Mouse (Mus musculus): ENCODE measurements at regions not wholly inside any gene's neighbourhood (a gene's known extent, or its start where the extent isn't known, plus 50 kb on each side); places are given as distances from the start of the nearest gene placed in this dataset.

DNA sequence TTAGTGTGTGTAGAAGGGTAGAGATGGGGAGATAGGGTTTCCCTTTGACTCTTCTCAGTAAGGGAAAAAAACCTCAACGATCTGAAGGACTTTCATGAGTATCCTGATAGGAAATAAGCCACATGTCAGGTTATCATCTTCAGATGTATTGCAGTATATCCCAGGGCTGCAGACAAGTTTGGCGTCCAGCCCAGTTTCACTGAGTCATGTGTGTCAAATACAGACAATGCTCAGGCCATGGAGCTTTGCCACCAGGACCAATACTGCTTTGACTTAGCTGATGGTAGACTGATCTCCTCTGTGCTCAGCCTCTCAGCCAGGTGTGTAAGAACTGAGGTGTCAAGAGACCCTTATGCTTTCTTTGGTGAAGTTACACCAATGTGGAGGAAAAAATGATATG is 62.9 kb downstream of the Cst10 start:
- no peak for DNase-seq

DNA sequence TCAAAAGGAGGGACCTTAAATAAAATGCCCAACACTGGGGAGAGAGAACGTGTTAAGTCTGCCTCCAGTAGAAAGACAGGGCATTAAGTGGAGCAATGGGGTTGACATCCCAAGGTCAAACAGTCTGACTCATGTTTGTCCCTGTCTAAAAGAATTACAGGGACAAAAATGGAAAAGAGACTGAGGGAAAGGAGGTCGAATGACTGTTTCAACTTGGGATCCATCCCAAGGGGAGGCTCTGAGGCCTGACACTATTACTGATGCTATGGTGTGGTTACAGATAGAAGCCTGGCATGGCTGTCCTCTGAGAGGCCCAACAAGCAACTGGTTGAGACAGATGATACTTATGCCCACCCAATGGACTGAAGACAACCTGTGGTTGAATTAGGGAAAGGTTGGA is 67.6 kb downstream of the Cst10 start:
- no peak for DNase-seq

DNA sequence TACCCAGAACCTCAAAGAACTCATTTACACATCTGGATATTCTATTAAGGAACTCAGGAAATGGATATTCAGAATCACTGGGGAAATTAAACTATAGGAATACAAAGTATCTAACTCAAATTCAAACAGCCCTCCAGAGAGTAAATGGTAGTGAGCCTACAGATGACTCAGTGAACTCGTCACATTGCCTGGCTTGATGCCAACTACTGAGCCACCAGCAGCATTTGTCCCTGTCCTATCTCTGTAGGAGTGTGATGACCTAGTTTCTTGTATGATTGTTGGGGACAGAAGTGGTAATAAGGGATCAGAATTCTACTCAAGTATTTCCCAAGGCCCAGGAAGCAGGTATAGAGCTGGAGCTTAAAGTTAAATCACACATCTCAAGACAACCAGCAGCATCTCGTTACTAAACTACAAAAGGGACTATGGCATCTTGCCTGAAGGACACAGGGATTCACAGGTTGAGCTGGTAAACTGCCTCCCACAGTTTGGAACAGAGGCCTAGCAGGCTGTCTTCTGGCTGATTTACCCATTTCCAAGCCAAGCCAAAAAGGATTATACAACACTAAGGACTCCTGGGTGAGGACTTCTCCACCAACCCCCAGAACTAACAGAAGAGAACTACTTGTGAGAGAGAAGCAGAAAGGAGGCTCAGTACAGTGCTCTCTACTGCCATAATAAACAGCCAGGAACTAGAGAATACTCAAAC is 88.6 kb downstream of the Cst10 start:
- DNase-seq, result peak; percentile 42

DNA sequence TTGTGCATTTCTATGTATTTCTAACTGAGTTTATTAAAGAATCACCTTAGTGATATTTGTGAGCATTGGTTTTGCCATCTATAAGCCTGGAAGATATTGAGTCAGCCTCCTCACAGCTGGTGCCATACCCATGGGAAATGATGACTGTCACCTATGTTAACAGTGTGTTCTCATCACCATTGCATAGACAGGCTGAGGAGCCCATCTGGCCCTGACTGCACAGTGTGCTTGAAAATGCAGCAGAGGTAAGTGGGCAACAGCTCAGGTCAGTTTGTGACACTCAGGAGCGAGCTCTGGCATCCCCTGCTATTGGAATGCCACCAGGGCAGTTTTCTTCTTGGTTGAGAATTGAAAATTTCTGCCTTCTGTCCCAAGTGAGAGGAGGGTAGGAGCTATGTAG is 108.0 kb downstream of the Cst10 start:
- DNase-seq, result no peak

DNA sequence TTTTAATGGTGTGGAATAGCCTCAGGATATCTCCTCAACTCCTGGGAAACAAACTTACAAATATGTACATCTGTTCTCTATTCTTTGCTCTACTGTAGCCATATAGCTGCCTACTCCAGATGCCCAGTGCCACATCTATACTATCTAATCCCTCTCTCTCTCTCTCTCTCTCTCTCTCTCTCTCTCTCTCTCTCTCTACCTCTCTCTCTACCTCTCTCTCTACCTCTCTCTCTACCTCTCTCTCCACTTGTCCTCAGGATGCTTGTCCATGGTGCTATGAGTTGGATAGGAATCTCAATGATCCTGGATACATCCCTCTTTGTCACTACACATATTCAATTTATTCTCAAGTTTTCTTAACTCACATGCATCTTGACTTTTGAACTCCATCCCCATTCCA is 119.6 kb downstream of the Cst10 start:
- no peak for DNase-seq

DNA sequence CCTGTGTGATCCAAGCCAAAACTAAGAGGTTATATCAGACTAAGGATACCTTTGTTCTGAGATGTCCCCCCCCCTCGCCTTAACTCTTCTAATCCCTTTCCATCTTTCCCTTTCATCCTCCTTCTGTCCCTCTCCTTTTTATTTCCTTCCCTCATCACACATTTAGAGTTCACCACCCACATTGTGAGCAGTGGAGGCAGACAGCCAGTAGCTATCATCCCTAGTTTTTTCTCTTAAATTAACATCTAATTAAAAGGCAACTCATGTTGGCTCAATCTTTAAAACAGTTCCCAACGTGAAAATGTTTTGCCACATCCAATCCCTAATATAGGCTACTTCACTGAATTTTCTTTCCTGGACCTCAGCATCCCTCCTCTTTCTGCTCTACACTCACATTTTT is 138.0 kb downstream of the Cst10 start:
- DNase-seq, result no peak

DNA sequence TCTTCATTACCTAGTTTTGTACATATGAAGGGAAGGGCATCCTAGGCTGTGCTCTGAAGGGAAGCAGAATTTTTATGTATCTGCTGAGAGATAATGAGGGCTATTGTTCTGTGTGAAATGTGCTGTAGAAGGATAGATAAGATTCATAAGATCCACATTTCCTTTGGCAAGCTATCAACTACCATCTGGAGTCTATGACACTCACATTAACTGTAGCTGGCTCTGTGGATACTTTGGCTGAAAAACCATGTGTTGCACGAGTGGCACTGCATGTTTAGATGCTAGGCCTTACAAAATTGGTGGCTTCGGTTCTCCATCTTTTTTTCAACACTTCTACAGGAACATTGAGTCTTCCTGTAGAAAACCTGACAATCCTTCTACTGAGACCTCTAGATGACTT is 140.9 kb downstream of the Cst10 start:
- no peak for DNase-seq

DNA sequence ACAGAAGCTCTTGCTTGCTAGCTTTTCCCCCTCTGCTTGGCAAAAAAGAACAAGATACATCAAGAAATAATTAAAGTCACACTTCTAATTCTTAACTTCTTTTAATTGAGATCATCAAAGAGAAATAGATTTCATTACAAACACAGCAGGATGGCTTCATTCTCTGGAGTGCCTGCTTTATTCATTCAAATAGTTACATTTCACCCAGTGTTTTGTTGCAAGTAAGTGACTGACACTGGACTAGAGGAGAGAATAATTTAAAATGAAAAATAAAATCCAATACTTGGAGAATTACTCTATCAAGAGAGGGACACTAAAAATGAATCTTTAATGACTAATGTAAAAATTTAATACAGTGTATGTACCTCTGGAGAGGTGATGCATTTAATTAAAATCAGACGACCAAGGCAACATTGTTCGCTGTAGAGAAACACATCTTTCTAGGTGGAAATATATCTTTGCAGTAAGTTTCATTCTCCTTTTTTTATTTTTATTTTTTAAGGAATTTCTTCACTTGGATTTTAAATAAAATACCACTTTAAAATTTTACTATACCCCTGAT is 141.9 kb downstream of the Cst10 start:
- DNase-seq, result no peak

DNA sequence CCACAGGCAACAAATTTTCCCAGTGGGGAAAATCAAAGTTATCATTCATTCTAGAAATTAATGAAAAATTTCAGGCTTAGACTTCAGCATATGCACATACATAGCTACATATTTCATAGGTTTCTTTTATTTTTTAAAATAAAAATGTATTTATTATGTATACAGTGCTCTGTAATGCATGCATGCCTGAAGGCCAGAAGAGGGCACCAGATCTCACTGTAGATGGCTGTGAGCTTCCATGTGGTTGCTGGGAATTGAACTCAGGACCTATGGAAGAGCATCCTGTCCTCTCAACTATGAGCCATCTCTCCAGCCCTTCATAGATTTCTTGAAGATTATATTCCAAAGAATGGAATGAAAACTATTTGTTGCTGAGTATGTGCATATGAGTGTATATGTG is 150.4 kb downstream of the Cst10 start:
- DNase-seq, result no peak

DNA sequence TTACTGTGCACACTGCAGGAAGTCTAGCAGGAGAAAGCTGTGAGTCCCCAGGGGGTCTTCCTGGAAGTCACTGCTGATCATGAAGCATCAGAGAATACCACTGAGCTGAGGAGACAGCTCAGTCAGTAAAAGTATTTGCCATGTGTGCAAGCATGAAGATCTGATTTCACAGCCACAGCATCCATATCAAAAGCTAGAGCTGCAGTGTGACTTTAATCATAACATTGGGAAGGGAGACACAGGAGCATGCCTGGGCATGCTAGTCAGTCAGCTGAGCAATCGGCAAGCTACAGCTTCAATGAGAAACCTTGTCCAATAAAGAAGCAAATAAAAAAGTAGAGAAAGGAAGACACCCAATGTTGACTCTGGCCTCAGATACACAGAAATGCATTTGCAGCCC is 168.9 kb downstream of the Cst10 start:
- no peak for DNase-seq

DNA sequence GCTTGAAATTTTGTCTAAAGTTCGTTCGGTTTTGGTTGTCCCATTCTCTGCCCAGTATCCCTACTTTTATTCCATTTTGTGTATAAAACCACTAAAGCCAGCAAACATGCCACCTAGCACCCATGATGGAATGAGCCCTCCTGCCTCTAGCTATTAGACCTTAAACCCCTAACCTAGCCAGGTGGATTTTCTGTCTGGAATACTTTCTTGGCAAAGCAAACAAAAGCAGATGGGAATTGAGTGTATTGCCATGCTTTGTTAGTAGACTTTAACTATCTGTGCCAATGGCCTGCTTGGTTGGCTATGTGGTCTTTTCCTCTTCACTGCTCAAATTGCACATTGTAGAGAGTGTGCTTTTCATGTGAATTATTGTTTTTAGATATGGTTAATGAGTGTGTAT is 197.7 kb downstream of the Cst10 start:
- no peak for DNase-seq

DNA sequence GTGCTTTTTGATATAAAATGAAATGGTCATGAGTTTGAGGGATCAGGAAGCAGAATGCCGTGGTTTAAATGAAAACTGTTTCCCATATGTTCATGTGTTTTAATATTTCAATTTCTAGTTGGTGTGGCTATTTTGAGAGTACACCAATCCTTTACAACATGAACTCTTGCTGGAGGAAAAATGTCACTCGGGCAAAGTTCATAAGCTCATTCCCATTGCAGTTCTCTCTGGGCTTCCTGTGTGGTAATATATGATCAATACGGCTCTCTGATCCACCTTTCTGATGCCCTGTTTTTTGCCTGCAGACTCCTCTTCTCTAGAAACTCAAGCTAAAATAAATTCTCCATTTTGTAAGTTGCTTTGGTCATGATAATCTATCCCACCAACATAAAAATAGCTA is 208.5 kb downstream of the Cst10 start:
- no peak for DNase-seq

DNA sequence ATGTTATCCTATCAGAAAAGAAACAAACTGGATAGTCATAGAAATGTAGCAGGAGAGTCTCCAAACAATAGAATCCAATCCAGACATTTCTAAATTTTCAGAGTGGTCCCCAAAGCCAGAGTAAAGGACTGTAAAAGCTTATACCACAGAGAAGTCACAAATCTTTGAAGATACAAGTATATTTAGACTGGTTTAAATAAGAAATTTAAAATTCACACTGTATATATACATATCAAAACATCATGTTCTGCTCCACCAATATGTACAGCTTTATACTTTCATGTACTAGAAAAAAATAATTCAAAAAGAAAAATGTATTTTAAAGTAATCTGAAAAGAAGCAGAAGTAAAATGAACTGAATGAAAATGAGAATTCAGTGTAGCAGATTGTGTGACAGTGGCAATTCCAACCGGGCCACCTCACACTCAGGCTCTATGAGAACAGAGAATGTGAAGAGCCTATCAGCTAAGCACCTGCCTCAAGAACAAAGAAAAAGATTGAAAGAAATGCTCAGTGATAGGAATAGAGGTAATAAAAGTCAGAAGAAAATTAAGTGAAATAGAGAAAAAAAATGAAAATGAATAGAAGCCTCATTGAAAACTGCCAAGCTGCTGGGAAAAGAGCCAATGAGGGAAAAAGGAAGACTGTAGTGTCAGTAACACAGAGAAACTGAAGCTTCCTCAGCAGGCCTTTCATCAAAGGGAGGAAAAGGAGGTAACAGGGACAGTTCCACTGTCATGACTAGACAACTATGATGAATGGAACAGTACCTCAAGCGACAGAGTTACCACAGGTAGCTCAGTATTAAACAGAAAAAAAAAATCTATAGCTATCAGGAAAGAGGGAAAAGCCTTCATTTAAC is 209.5 kb downstream of the Cst10 start:
- DNase-seq, result no peak

DNA sequence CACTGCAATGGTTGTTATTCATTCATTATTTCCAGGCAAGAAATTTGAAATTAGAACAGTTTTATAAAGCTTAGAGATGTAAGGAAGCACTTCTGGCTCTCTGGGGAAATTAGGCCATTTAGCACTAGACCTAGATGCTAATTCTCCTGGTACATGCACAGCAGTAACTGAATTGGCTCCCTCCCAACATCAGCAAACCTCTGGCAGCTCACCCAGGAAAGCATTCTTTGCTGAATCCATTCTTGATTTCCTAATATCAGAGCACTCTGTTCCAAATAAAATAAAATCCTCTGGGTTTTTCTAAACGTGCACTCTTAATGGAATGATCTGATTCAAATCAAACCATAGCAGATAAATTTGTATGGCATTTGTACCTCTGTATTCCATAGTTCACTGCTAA is 203.4 kb upstream of the Syndig1 start:
- DNase-seq, result no peak

DNA sequence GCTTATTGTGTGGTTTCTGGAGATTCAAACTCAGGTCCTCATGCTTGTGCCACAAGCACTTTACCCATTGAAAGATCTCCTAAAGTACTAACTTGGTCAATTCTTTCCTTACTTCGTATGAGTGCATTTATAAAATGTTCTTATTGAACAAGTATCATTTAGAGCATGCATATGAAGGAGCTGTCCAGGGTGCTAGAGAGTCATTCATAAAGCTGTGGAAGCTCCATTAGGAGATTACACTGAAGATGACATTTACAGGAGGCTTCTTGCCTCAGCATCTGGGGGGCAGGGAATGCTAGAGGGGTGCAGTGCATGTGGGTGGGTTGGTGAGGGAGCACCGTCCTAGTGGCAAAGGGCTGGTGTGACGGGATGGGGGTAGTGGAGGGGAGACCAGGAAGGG is 187.8 kb upstream of the Syndig1 start:
- DNase-seq, result no peak

DNA sequence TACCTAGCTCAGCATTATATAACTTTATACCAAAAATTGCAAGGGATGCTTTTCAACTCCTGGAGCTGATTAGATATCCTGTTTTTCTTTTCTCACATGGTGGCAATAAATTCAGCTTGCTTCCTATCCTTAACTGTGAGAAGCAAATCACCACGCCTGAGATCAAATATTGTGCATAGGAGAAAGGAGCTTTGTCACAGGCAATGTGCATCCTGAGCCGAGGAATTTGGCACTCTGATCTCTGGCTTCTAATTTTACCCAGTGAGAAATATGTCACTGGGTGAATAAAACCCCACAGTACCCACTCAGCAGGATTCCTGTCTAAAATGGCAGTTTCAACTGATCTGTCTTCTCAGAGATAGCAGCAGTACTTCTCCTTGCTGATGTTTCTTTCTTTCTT is 177.2 kb upstream of the Syndig1 start:
- no peak for DNase-seq

DNA sequence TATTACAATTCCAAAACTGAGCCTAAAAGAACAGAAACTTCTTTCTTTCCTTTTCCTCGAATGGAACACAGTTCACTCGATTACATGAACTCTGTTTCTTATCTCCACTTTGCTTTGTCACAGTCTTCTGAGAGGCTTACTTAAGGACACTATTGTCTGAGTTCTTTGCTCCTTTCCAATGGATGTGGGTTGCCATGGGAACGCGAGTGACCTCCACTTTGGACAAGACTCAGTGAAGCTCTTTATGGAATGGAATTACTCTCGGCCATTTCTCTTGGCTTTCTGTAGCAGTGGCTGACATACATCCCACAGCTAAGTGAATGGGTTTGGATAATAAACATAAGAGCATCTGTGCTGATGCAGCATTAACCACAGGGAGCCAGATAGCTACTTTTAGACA is 167.9 kb upstream of the Syndig1 start:
- DNase-seq, result no peak

DNA sequence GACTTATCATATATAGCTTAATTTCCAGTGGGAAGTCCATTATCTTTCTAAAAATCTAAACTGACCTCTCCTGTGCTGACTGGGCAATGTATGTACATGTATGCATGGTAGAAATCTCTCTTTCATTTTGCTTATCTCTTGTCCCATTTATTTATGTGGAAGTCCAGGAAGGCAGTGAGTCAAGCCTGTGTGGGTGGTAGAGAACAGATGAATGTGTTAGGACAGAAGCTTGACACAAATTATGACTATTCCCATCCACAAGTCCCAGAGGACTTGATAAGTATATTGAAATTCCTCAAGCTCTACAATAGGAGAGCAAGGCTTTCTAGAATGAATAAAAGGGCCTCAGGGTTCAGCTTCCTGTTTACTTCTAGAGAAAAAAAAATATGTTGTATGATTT is 164.6 kb upstream of the Syndig1 start:
- no peak for DNase-seq

DNA sequence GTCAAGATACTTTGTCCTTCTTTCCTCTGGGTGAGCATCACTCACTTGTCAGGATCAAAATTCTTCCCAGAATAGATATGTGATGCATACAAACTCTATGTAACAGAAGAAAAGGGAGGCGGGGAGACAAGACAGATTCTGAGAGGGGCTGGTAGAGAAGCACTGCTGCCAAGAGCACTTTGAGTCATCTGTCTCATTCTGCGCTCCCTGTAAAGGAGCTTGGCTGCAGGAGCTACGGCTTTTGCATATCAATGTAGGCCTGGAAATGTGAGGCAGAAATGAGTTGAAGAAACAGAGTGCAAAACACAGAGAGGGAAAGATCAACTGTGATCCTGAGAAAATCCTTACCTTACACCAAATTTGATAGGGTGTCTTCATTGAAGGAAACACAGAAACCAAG is 162.6 kb upstream of the Syndig1 start:
- no peak for DNase-seq

DNA sequence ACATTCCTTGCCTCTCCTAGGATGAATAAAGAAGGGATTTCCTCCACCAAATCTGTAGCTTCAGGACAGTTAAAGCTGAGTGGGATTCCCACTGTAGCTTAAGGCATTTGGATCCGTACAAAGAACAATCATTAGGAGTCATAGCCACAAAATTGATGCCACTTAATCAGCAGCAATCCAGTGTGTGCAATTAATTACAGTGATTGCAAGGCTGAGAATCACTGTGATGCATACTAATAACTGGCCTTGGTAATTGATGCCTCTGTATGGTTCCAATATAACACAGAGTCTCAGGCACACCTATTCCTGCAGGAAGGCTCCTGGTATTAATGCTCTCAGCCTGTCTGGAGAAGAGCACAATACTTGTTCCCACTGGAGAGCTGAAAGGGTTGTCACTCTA is 157.1 kb upstream of the Syndig1 start:
- no peak for DNase-seq

DNA sequence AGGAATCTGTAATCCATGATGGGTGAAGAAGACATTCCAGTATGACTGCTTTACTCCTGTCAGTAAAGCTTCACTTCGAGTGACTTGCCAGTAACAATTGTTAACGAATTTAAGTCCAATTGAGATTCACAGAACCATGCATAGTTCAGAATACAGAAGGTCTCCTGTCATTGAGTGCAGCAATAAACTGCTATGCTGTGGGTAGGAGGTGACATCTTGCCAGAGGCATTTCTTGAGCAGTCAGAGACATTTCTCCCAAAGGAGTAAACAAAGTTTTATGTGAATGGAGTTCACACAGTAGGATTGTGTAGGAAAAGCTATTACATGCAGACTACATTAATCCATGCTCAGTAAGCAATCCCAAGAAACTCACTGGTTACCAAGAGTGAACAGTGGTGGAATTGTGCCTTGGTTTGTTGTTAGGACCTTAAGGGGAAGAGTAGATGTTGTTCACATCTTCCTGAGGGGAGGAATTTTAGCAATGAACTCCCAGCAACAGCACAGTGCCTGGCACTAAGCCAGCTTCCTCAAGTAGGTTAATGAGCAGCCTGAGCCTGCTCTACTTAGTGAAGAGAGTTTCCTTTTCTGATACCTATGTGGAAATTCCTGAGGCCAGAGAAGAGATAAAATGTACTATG is 149.1 kb upstream of the Syndig1 start:
- DNase-seq, result peak; percentile 10

DNA sequence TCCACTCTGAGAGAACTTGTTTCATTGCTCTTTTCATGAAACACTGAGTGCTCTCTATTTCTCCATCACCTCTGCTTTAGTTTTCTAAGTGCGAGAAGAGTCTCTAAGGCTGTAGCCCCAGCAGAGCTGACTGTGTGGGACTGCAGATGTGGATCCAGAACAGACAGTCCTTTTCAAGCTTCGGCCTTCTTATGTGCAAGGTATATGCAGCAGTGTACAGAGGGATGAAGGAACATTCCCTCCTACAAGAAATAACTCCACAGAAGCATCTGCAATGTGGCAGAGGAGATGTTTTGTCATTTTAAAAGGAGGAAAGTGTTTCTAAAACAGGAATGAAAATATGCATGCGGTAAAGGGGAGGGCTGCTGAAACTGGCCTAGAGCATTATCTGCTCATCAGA is 106.7 kb upstream of the Syndig1 start:
- no peak for DNase-seq

DNA sequence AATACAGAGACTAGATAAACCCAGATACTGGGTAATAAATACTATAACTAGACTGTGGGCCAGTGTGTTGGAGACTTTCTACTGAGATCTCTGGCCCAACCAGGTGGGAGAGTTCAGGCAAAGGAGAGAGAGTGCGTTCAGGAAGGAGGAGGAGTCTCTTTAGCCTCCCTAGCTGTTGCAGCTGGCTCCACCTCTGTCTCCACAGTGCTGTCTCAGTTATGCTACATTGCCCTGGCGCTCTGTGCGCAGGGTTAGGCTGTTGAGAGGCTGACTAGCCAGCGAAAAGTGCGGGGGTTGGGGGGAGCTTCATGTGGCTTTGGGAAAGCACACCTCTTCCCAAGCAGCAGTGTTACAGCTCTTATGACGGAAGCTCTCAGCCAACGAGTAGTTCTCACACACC is 104.7 kb upstream of the Syndig1 start:
- DNase-seq, result no peak

DNA sequence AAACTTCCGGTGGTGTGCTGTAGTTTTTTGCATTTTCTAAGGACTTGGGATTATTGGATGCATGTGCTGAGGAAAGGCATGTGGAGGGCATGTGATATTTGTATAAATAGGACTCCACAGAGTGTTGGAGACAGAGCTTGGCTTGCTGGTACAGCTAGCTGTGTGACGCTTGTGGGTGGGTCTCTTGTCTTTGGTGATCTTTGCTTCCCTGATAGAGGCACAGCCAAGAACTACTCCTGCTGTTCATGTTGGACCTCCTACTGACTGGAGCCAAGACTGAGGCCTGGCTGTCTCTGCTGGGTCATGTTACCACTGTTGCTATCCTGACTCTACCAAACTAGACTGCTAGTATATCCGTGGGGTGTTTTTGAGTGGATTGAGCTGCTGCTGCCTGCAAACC is 103.1 kb upstream of the Syndig1 start:
- DNase-seq, result no peak
